Mouse (Mus musculus): ENCODE measurements around the gene Dnah7a.
"Not testable (repeated sequence)": the region's sequence is repeated elsewhere in the genome, so short reads cannot be mapped to it uniquely, and the experiment has no call there.

The Dnah7a gene

GRCm38 (mm10) chr1:53704164-53704563, 2.4 kb downstream of the Dnah7a start:
- no peak for DNase-seq (ENCODE audit: low spot score in 2 of 2)

- DNase-seq (ENCODE audit: low spot score in 2 of 2), result not testable (repeated sequence)
These were observed 42.3 kb downstream of the Dnah7a start for GRCm38 (mm10) chr1:53664268-53664667.

GRCm38 (mm10) chr1:53639865-53640794, 66.5 kb downstream of the Dnah7a start:
- DNase-seq (ENCODE audit: low spot score in 2 of 2), result no peak

GRCm38 (mm10) chr1:53635641-53636040, 70.9 kb downstream of the Dnah7a start:
- DNase-seq (ENCODE audit: low spot score in 2 of 2), result not testable (repeated sequence)

- not testable (repeated sequence) for DNase-seq (ENCODE audit: low spot score in 2 of 2)
These were observed 74.5 kb downstream of the Dnah7a start for GRCm38 (mm10) chr1:53632040-53632439.

- no peak for DNase-seq (ENCODE audit: low spot score in 2 of 2)
These were observed 76.6 kb downstream of the Dnah7a start for GRCm38 (mm10) chr1:53630011-53630410.

GRCm38 (mm10) chr1:53613486-53613885, 93.1 kb downstream of the Dnah7a start:
- no peak for DNase-seq (ENCODE audit: low spot score in 2 of 2)

GRCm38 (mm10) chr1:53581326-53581725, 125.3 kb downstream of the Dnah7a start:
- DNase-seq (ENCODE audit: low spot score in 2 of 2), result not testable (repeated sequence)

GRCm38 (mm10) chr1:53557918-53558317, 148.7 kb downstream of the Dnah7a start:
- DNase-seq (ENCODE audit: low spot score in 2 of 2), result not testable (repeated sequence)

- DNase-seq (ENCODE audit: low spot score in 2 of 2), result peak; percentile 35 to 64
These were observed 159.6 kb downstream of the Dnah7a start for GRCm38 (mm10) chr1:53547018-53547417.

- DNase-seq (ENCODE audit: low spot score in 2 of 2), result not testable (repeated sequence)
These were observed 168.2 kb downstream of the Dnah7a start for GRCm38 (mm10) chr1:53538356-53538755.

- not testable (repeated sequence) for DNase-seq (ENCODE audit: low spot score in 2 of 2)
These were observed 171.8 kb downstream of the Dnah7a start for GRCm38 (mm10) chr1:53534826-53535225.

- not testable (repeated sequence) for DNase-seq (ENCODE audit: low spot score in 2 of 2)
These were observed 180.6 kb downstream of the Dnah7a start for GRCm38 (mm10) chr1:53526021-53526420.

- no peak for DNase-seq (ENCODE audit: low spot score in 2 of 2)
These were observed 232.9 kb downstream of the Dnah7a start for GRCm38 (mm10) chr1:53473699-53474098.

- DNase-seq (ENCODE audit: low spot score in 2 of 2), result not testable (repeated sequence)
These were observed 234.5 kb downstream of the Dnah7a start for GRCm38 (mm10) chr1:53472084-53472483.

GRCm38 (mm10) chr1:53467325-53467670, 239.3 kb downstream of the Dnah7a start:
- no peak for DNase-seq (ENCODE audit: low spot score in 2 of 2)

GRCm38 (mm10) chr1:53466524-53467324, 239.9 kb downstream of the Dnah7a start:
- not testable (repeated sequence) for DNase-seq (ENCODE audit: low spot score in 2 of 2)

GRCm38 (mm10) chr1:53439173-53439572, 267.4 kb downstream of the Dnah7a start:
- DNase-seq (ENCODE audit: low spot score in 2 of 2), result not testable (repeated sequence)

GRCm38 (mm10) chr1:53432433-53432832, 274.2 kb downstream of the Dnah7a start:
- not testable (repeated sequence) for DNase-seq (ENCODE audit: low spot score in 2 of 2)

- DNase-seq (ENCODE audit: low spot score in 2 of 2), result no peak
These were observed 300.7 kb downstream of the Dnah7a start for GRCm38 (mm10) chr1:53405803-53406325.

- DNase-seq (ENCODE audit: low spot score in 2 of 2), result peak in 1 of 2 experiments; percentile 30
These were observed 312.4 kb downstream of the Dnah7a start for GRCm38 (mm10) chr1:53393936-53394760.
